Mouse (Mus musculus): Measurements from ENCODE around the gene Tfcp2l1.

GRCm38 (mm10) chr1:118699118-118699890 lies 71.6 kb downstream of the Tfcp2l1 start:
- no peak for TF ChIP-seq EP300 (IDR thresholded peaks at IDR 0.05; ENCODE audit: low read length)
- no peak for TF ChIP-seq TBP (conservative IDR thresholded peaks at IDR 0.05; ENCODE audit: low read depth, low read length)
- TF ChIP-seq MYC (IDR thresholded peaks at IDR 0.05; ENCODE audit: low read depth, low read length), result no peak
- TF ChIP-seq CHD1 (IDR thresholded peaks at IDR 0.05; ENCODE audit: low read depth, low read length), result no peak
- TF ChIP-seq MXI1 (IDR thresholded peaks at IDR 0.05; ENCODE audit: low read depth, low read length), result no peak
- TF ChIP-seq MAX (IDR thresholded peaks at IDR 0.05; ENCODE audit: low read length), result no peak
- TF ChIP-seq POLR2AphosphoS2 (IDR thresholded peaks at IDR 0.05; ENCODE audit: low read depth, low read length), result no peak
- TF ChIP-seq CTCF (conservative IDR thresholded peaks at IDR 0.05 in 1 of 2, IDR thresholded peaks at IDR 0.05 in 1 of 2; ENCODE audit: low read depth in 2 of 2, low read length in 2 of 2), result no peak
- TF ChIP-seq JUND (conservative IDR thresholded peaks at IDR 0.05; ENCODE audit: low read depth, low read length), result no peak
- no peak for TF ChIP-seq HCFC1 (IDR thresholded peaks at IDR 0.05; ENCODE audit: low read depth, low read length)
- TF ChIP-seq MAFK (IDR thresholded peaks at IDR 0.05; ENCODE audit: insufficient replicate concordance, low read length), result no peak
- no peak for TF ChIP-seq E2F4 (IDR thresholded peaks at IDR 0.05; ENCODE audit: insufficient replicate concordance, low read depth, low read length)
- no peak for TF ChIP-seq ZNF384 (IDR thresholded peaks at IDR 0.05; ENCODE audit: low read depth, low read length)

All from CH12.LX (cell line).